Mouse (Mus musculus) forebrain, embryonic 13.5 days (tissue): ENCODE results near the gene Senp7. TPM values are rescaled to one million over a fixed set of nuclear protein-coding genes. Genes with fewer than 3 reads are reported as not detected.
"Not testable (repeated sequence)": the region's sequence is repeated elsewhere in the genome, so short reads cannot be mapped to it uniquely, and the experiment has no call there.

Experiments
- ATAC-seq: fragments of 200-750 bp; cut with Nextera tagmentation; 2 replicates; pipeline ENCODE4 v1.8.0; 2017
- H3K27ac ChIP-seq: fragments of 300-500 bp; sonication (generic); 2 replicates; pipeline ENCODE4 v1.5.1; 2015; ENCODE audit warnings: inconsistent platforms, mild to moderate bottlenecking, moderate library complexity
- H3K27me3 ChIP-seq: fragments of 300-500 bp; sonication (generic); 2 replicates; pipeline ENCODE4 v1.6.1; 2015; ENCODE audit warnings: mild to moderate bottlenecking, inconsistent platforms
- H3K36me3 ChIP-seq: fragments of 300-500 bp; sonication (generic); 2 replicates; pipeline ENCODE4 v1.6.1; 2015; ENCODE audit warnings: mild to moderate bottlenecking, inconsistent platforms; ENCODE audit not compliant: poor library complexity, severe bottlenecking
- H3K4me1 ChIP-seq: fragments of 300-500 bp; sonication (generic); 2 replicates; pipeline ENCODE4 v1.6.1; 2015; ENCODE audit warnings: inconsistent platforms
- H3K4me2 ChIP-seq: fragments of 300-500 bp; sonication (generic); 2 replicates; pipeline ENCODE4 v1.6.1; 2015; ENCODE audit warnings: inconsistent platforms, mild to moderate bottlenecking, moderate library complexity
- H3K4me3 ChIP-seq: fragments of 300-500 bp; sonication (generic); 2 replicates; pipeline ENCODE4 v1.5.1; 2015; ENCODE audit warnings: mild to moderate bottlenecking, inconsistent platforms
- H3K9ac ChIP-seq: fragments of 300-500 bp; sonication (generic); 2 replicates; pipeline ENCODE4 v1.6.1; 2015; ENCODE audit warnings: mild to moderate bottlenecking, inconsistent platforms
- H3K9me3 ChIP-seq: fragments of 300-500 bp; sonication (generic); replicated peaks from 2 replicates; pipeline ENCODE4 v1.6.1; 2016; ENCODE audit warnings: inconsistent platforms
- WGBS: fragments of 180-500 bp; shearing (Covaris S2); methylation state at CpG from one replicate; pipeline ENCODE4 v1.1.7; 2015; 5-methylcytosine and 5-hydroxymethylcytosine counted together
- polyA plus RNA-seq: library from polyadenylated mRNA; unstranded; fragments of >200 nt; fragmentation: Nextera tagmentation; extraction: Ambion mirVana; gene quantifications from 2 replicates; pipeline ENCODE4 v1.2.1, GENCODE M21; 2015

Senp7 gene
- polyA plus RNA-seq = 56.1 and 57.6 TPM in 2 replicates

GRCm38 (mm10) chr16:56048038-56048437 is at the start of gene Senp7:
Senp7 (plus strand) TSS chr16:56048338.
- H3K27me3 ChIP-seq, ATAC-seq: not testable (repeated sequence)

GRCm38 (mm10) chr16:56006798-56007197 is 41.3 kb upstream of the Senp7 start:
- Histone ChIP-seq H3K36me3 (peaks cover 59% of the 10 kb centered on the region), H3K27me3 (no peaks in the 10 kb centered on the region), H3K9me3 (no peaks in the 10 kb centered on the region), H3K4me1 (no peaks in the 10 kb centered on the region), H3K4me2 (no peak overlapping the region), H3K4me3 (no peak overlapping the region), H3K9ac (no peak overlapping the region), H3K27ac (no peak overlapping the region)
- no peak for ATAC-seq
- 94% methylated on average over 11 of the region's 11 CpGs for WGBS

More at GRCm38 (mm10) chr16:56048038-56048437, at the start of gene Senp7:
- H3K4me2 ChIP-seq, H3K36me3 ChIP-seq, H3K9me3 ChIP-seq, H3K4me1 ChIP-seq, H3K9ac ChIP-seq, H3K27ac ChIP-seq, H3K4me3 ChIP-seq: not testable (repeated sequence)
- no CpG with 5 or more reads among the region's 4 CpGs for WGBS

GRCm38 (mm10) chr16:56008862-56009261 is 39.3 kb upstream of the Senp7 start:
- ATAC-seq = no peak
- no peaks in the 10 kb centered on the region for H3K9me3 ChIP-seq
- WGBS = 95% methylated on average over 1 of the region's 1 CpGs
- H3K27me3 ChIP-seq = no peaks in the 10 kb centered on the region
- H3K4me1 ChIP-seq = no peaks in the 10 kb centered on the region
- no peak overlapping the region for H3K9ac ChIP-seq
- peaks cover 59% of the 10 kb centered on the region for H3K36me3 ChIP-seq
- H3K4me2 ChIP-seq = no peak overlapping the region
- H3K27ac ChIP-seq = no peak overlapping the region
- no peak overlapping the region for H3K4me3 ChIP-seq

GRCm38 (mm10) chr16:56012789-56013743 is 35.1 kb upstream of the Senp7 start:
- Histone ChIP-seq H3K36me3 (peaks cover 51% of the 10 kb centered on the region), H3K4me3 (no peak overlapping the region), H3K9ac (no peak overlapping the region), H3K4me2 (no peak overlapping the region), H3K9me3 (no peaks in the 10 kb centered on the region), H3K4me1 (no peaks in the 10 kb centered on the region), H3K27me3 (no peaks in the 10 kb centered on the region), H3K27ac (no peak overlapping the region)
- 91% methylated on average over 10 of the region's 10 CpGs for WGBS
- ATAC-seq = peak; percentile 48; the same call in 1 of the 2 replicates

GRCm38 (mm10) chr16:56014076-56014475 is 34.1 kb upstream of the Senp7 start:
- 89% methylated on average over 7 of the region's 7 CpGs for WGBS
- H3K36me3 ChIP-seq = peaks cover 59% of the 10 kb centered on the region

GRCm38 (mm10) chr16:56019660-56020059 is 28.5 kb upstream of the Senp7 start:
- no peak for ATAC-seq
- Histone ChIP-seq H3K4me1 (no peaks in the 10 kb centered on the region), H3K36me3 (peaks cover 54% of the 10 kb centered on the region), H3K9ac (no peak overlapping the region), H3K4me3 (no peak overlapping the region), H3K27me3 (no peaks in the 10 kb centered on the region), H3K27ac (no peak overlapping the region), H3K9me3 (no peaks in the 10 kb centered on the region), H3K4me2 (no peak overlapping the region)
- WGBS = 97% methylated on average over 7 of the region's 7 CpGs

More at GRCm38 (mm10) chr16:56014076-56014475, 34.1 kb upstream of the Senp7 start:
- Histone ChIP-seq H3K27me3 (no peaks in the 10 kb centered on the region), H3K9ac (no peak overlapping the region), H3K4me1 (no peaks in the 10 kb centered on the region), H3K4me2 (no peak overlapping the region), H3K4me3 (no peak overlapping the region), H3K9me3 (no peaks in the 10 kb centered on the region), H3K27ac (no peak overlapping the region)
- no peak for ATAC-seq

GRCm38 (mm10) chr16:56027854-56028629 is 20.1 kb upstream of the Senp7 start:
- Histone ChIP-seq H3K36me3 (peaks cover 21% of the 10 kb centered on the region), H3K27me3 (no peaks in the 10 kb centered on the region), H3K9me3 (no peaks in the 10 kb centered on the region), H3K4me2 (peak overlapping the region; percentile 63), H3K27ac (no peak overlapping the region), H3K9ac (peak overlapping the region; percentile 92), H3K4me1 (peaks cover 23% of the 10 kb centered on the region), H3K4me3 (peak overlapping the region; percentile 93)
- ATAC-seq = no peak
- 41% methylated on average over 12 of the region's 12 CpGs for WGBS

- Histone ChIP-seq H3K27me3 (no peaks in the 10 kb centered on the region), H3K4me3 (peak overlapping the region; percentile 93), H3K4me1 (peaks cover 23% of the 10 kb centered on the region), H3K27ac (peak overlapping the region; percentile 89), H3K9ac (peak overlapping the region; percentile 92), H3K9me3 (no peaks in the 10 kb centered on the region), H3K4me2 (peak overlapping the region; percentile 63), H3K36me3 (peaks cover 27% of the 10 kb centered on the region)
- ATAC-seq = peak; percentile 81
- under 1% methylated on average over 62 of the region's 62 CpGs for WGBS
Observed at GRCm38 (mm10) chr16:56028722-56029551, 19.2 kb upstream of the Senp7 start.

GRCm38 (mm10) chr16:56029661-56030082 is 18.5 kb upstream of the Senp7 start, which contains the start of gene Pcnp:
Pcnp (minus strand) TSS chr16:56029739.
- peak; percentile 100 for ATAC-seq

GRCm38 (mm10) chr16:56034566-56034965 is 13.6 kb upstream of the Senp7 start:
- Histone ChIP-seq H3K4me1 (peaks cover 24% of the 10 kb centered on the region), H3K9me3 (no peaks in the 10 kb centered on the region), H3K36me3 (peaks cover 27% of the 10 kb centered on the region), H3K27ac (no peak overlapping the region), H3K27me3 (no peaks in the 10 kb centered on the region), H3K9ac (no peak overlapping the region), H3K4me2 (no peak overlapping the region), H3K4me3 (no peak overlapping the region)
- ATAC-seq = no peak
- 95% methylated on average over 6 of the region's 6 CpGs for WGBS

More at GRCm38 (mm10) chr16:56029661-56030082, 18.5 kb upstream of the Senp7 start, which contains the start of gene Pcnp:
- Histone ChIP-seq H3K27me3 (no peaks in the 10 kb centered on the region), H3K4me2 (peak within 1 kb of the TSS; percentile 63), H3K4me1 (peaks cover 23% of the 10 kb centered on the region), H3K9me3 (no peaks in the 10 kb centered on the region), H3K9ac (peak within 1 kb of the TSS; percentile 92), H3K4me3 (peak within 1 kb of the TSS; percentile 93), H3K27ac (peak within 1 kb of the TSS; percentile 89), H3K36me3 (peaks cover 33% of the 10 kb centered on the region)
- under 1% methylated on average over 38 of the region's 39 CpGs for WGBS

- WGBS = 59% methylated on average over 6 of the region's 6 CpGs
Observed at GRCm38 (mm10) chr16:56036501-56036900, 11.6 kb upstream of the Senp7 start.

More at GRCm38 (mm10) chr16:56036501-56036900, 11.6 kb upstream of the Senp7 start:
- Histone ChIP-seq H3K4me3 (peak overlapping the region; percentile 91), H3K9me3 (no peaks in the 10 kb centered on the region), H3K27me3 (no peaks in the 10 kb centered on the region), H3K4me1 (peaks cover 17% of the 10 kb centered on the region), H3K36me3 (peaks cover 27% of the 10 kb centered on the region), H3K27ac (no peak overlapping the region), H3K4me2 (peak overlapping the region; percentile 62), H3K9ac (peak overlapping the region; percentile 91)
- no peak for ATAC-seq
